Comparison of ENCODE assay signal across 9 mouse cellular contexts in the genomic region with DNA sequence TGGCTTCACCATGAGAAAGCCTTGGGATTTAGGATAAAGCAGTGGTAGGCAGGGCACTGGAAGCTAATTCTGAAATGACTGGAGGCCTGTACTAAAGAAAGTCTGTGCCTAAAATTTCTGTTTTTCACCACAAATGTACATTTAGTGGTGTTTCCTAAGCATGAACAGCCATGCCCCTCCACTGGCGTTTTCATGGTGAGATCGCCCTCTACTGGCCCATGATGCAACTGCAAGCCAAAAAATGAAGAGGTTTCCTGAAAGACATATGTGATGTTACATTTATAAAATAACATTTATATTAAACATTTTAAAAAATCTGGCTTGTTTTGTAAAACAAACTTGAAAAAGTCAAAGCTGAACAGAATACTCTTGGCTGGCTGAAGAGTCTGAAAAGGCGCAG. TPM values are rescaled to one million over a fixed set of nuclear protein-coding genes. Genes with fewer than 3 reads are reported as not detected.
DNase-seq lines count a peak whose midpoint lies in the region; ATAC-seq lines count a peak whose summit lies in the region.
"Had no signal": no experiment of that assay in that cellular context is flagged by ENCODE, and none has a peak within 500 bp of the region (broad histone marks: within the 10 kb centered on the region; RNA-seq: fewer than 3 reads in every experiment).

No protein-coding gene starts in this region.

- no peak overlapping the region for H3K4me2 ChIP-seq in neural tube, embryonic 15.5 days
- H3K4me2 ChIP-seq: midbrain, embryonic 12.5 days had no signal

- no peak overlapping the region for H3K9ac ChIP-seq in neural tube, embryonic 15.5 days (replicated peaks)
- H3K9ac ChIP-seq: midbrain, embryonic 12.5 days had no signal

- no peaks in the 10 kb centered on the region for H3K9me3 ChIP-seq in neural tube, embryonic 15.5 days (replicated peaks)
- H3K9me3 ChIP-seq: midbrain, embryonic 12.5 days had no signal

- peaks cover under 1% of the 10 kb centered on the region; the same call in 1 of the 2 replicates for H3K4me1 ChIP-seq in neural tube, embryonic 15.5 days
- H3K4me1 ChIP-seq: midbrain, embryonic 12.5 days had no signal

- no peaks in the 10 kb centered on the region for H3K27me3 ChIP-seq in neural tube, embryonic 15.5 days (replicated peaks)
- H3K27me3 ChIP-seq: midbrain, embryonic 12.5 days had no signal

- no peak overlapping the region for H3K4me3 ChIP-seq in neural tube, embryonic 15.5 days (replicated peaks)
- H3K4me3 ChIP-seq: midbrain, embryonic 12.5 days had no signal

- 34% methylated on average over 3 of the region's 3 CpGs for WGBS in neural tube, embryonic 15.5 days

- ATAC-seq in neural tube, embryonic 15.5 days (ENCODE audit: low FRiP score), result no peak
- ATAC-seq in megakaryocyte, adult 5-6 weeks (ENCODE audit: poor library complexity, severe bottlenecking), result peak; percentile 67
- ATAC-seq in monocyte, adult 5-6 weeks (replicated peaks; ENCODE audit: insufficient number of reproducible peaks, low FRiP score, low TSS enrichment, poor library complexity, severe bottlenecking), result no peak

- H3K27ac ChIP-seq in neural tube, embryonic 15.5 days (replicated peaks), result no peak overlapping the region
- H3K27ac ChIP-seq: midbrain, embryonic 12.5 days had no signal

- peak; percentile 62 for DNase-seq in gastrocnemius, adult 18-20 months (ENCODE audit: low spot score)
- no peak for DNase-seq in gastrocnemius, postnatal 4 days (ENCODE audit: low spot score in 2 of 2)
- DNase-seq in neural tube, embryonic 10.5 days (ENCODE audit: extremely low spot score, low spot score), result peak; percentile 64
- DNase-seq in c-Kit-positive CD71-negative TER-119-negative erythroid progenitor cells, embryonic 14.5 days (ENCODE audit: low read depth), result peak; percentile 60
- peak; percentile 42 for DNase-seq in forelimb bud, embryonic 11.5 days (ENCODE audit: low read depth, low spot score)

- peaks cover 51% of the 10 kb centered on the region for H3K36me3 ChIP-seq in neural tube, embryonic 15.5 days

RNA-seq across cellular contexts. Expression of gene Relt, which starts 23.3 kb away (rescaled TPM):
- total RNA-seq in gastrocnemius, adult 18-20 months (2021), result 10 to 100 TPM; 15.5 to 23.8 TPM
- total RNA-seq in gastrocnemius, postnatal 4 days (2021), result 10 to 100 TPM; 14.5 to 15.5 TPM
- polyA plus RNA-seq in neural tube, embryonic 15.5 days (2015; fragmentation: Nextera tagmentation; extraction: Ambion mirVana), result 5.9 and 6.3 TPM in 2 replicates
- total RNA-seq in megakaryocyte, adult 5-6 weeks (2015), result 23.9 and 27.2 TPM in 2 replicates
- total RNA-seq in megakaryocyte, adult 5-6 weeks (2017), result 45.0 and 58.3 TPM in 2 replicates
- 22.5 to 31.8 TPM (median 26.4 TPM) in 3 replicates for total RNA-seq in monocyte, adult 5-6 weeks (2017)

RNA-seq across cellular contexts. Expression of gene Arhgef17, which starts 45.4 kb away (rescaled TPM):
- 10 to 100 TPM; 32.1 to 35.5 TPM for total RNA-seq in gastrocnemius, adult 18-20 months (2021)
- 10 to 100 TPM; 40.4 to 43.6 TPM for total RNA-seq in gastrocnemius, postnatal 4 days (2021)
- 12.2 and 12.9 TPM in 2 replicates for polyA plus RNA-seq in neural tube, embryonic 15.5 days (2015; fragmentation: Nextera tagmentation; extraction: Ambion mirVana)
- total RNA-seq in megakaryocyte, adult 5-6 weeks (2015), result 0.09 and 0.21 TPM in 2 replicates
- 0.12 TPM in 1 of 2 replicates, not detected in the other for total RNA-seq in megakaryocyte, adult 5-6 weeks (2017)
- 0.10 to 0.29 TPM in 2 of 3 replicates, not detected in the other for total RNA-seq in monocyte, adult 5-6 weeks (2017)

Comparison
In these comparisons a context has a peak if more than half of its experiments do, and no peak if none do; other contexts are left out.
1. DNase-seq: peak in gastrocnemius, adult 18-20 months (single experiment), neural tube, embryonic 10.5 days (single experiment), c-Kit-positive CD71-negative TER-119-negative erythroid progenitor cells, embryonic 14.5 days (single experiment) and forelimb bud, embryonic 11.5 days (single experiment); none in gastrocnemius, postnatal 4 days (0 of 2).
2. RNA of gene Arhgef17, which starts 45.4 kb away (total RNA-seq): 40.4 to 43.6 TPM in gastrocnemius, postnatal 4 days and 32.1 to 35.5 TPM in gastrocnemius, adult 18-20 months; 0.10 to 0.29 TPM in monocyte, adult 5-6 weeks and 0.09 to 0.21 TPM in megakaryocyte, adult 5-6 weeks; every median in the first group is over 10 times any median in the second.